ENCODE assay signal across 17 mouse cellular contexts in the genomic region with DNA sequence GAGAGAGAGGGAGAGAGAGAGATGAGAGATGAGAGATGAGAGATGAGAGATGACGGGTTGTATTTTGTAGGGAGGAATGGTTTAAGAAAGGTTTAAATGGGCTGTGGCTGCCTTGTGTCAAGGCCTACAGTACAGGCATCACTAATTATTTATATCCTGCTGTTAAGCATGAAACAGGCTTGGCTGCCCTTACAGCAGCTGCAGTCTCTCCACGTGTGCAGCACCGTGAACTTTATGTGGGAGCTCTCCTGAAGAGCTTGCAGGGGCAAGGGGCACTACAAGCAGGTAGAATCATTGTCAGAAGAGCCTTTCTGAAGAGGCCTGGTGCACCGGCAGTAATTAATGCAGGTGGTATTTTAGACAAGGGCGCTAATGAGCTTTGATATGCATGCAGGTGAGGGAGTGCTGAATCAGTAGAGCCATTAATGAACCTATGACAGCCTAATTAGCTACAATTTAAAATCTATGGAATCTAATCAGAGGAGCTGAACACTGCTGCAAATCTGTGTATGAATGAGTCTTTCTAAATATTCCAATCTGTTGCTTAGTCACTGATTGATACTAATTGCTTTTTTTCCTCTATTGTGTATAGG.
A peak's percentile ranks its signal among the peaks of the same experiment; 100 is the strongest.
DNase-seq lines count a peak whose midpoint lies in the region; ATAC-seq lines count a peak whose summit lies in the region.
"Had no signal": no experiment of that assay in that cellular context is flagged by ENCODE, and none has a peak within 500 bp of the region (broad histone marks: within the 10 kb centered on the region; RNA-seq: fewer than 3 reads in every experiment).

No protein-coding gene starts in this region.

- H3K9ac ChIP-seq in kidney, embryonic 14.5 days (ENCODE audit: low read depth, low read length): no peak overlapping the region
- no peak overlapping the region for H3K9ac ChIP-seq in forebrain, embryonic 13.5 days
- no peak overlapping the region for H3K9ac ChIP-seq in hindbrain, embryonic 16.5 days (ENCODE audit: low read depth, low read length)
- no peak overlapping the region for H3K9ac ChIP-seq in neural tube, embryonic 13.5 days
- H3K9ac ChIP-seq: heart, embryonic 12.5 days; limb, embryonic 13.5 days; liver, embryonic 15.5 days had no signal

- H3K4me2 ChIP-seq in kidney, embryonic 14.5 days (replicated peaks; ENCODE audit: low read depth, low read length): no peak overlapping the region
- H3K4me2 ChIP-seq in forebrain, embryonic 13.5 days: no peak overlapping the region
- no peak overlapping the region for H3K4me2 ChIP-seq in hindbrain, embryonic 16.5 days (ENCODE audit: low read length)
- no peak overlapping the region for H3K4me2 ChIP-seq in neural tube, embryonic 13.5 days
- H3K4me2 ChIP-seq: heart, embryonic 12.5 days; limb, embryonic 13.5 days; liver, embryonic 15.5 days had no signal

- no peak for DNase-seq in kidney, postnatal 4 days
- no peak for DNase-seq in gastrocnemius, postnatal 36 days
- no peak for DNase-seq in right cerebral cortex, postnatal 36 days (ENCODE audit: low spot score in 2 of 2)
- DNase-seq: cerebellum, adult 18-20 months; heart, postnatal 4 days; kidney, adult 11 months; lung, postnatal 14 days; thymus, postnatal 4 days had no signal

- H3K27me3 ChIP-seq in kidney, embryonic 14.5 days (ENCODE audit: control insufficient read depth, insufficient read depth, low read length): no peaks in the 10 kb centered on the region
- H3K27me3 ChIP-seq in forebrain, embryonic 13.5 days: no peaks in the 10 kb centered on the region
- H3K27me3 ChIP-seq in hindbrain, embryonic 16.5 days (replicated peaks; ENCODE audit: control insufficient read depth, insufficient read depth, low read length): no peaks in the 10 kb centered on the region
- H3K27me3 ChIP-seq in neural tube, embryonic 13.5 days: no peaks in the 10 kb centered on the region
- H3K27me3 ChIP-seq: heart, embryonic 12.5 days; limb, embryonic 13.5 days; liver, embryonic 15.5 days had no signal

- intact Hi-C loops in gastrocnemius, postnatal 36 days (cut with DNase I): no loop called here

- 21% methylated on average over 5 of the region's 5 CpGs for WGBS in kidney, embryonic 14.5 days
- WGBS in forebrain, embryonic 13.5 days: 12% methylated on average over 5 of the region's 5 CpGs
- 24% methylated on average over 5 of the region's 5 CpGs for WGBS in hindbrain, embryonic 16.5 days
- 41% methylated on average over 5 of the region's 5 CpGs for WGBS in neural tube, embryonic 13.5 days

- ATAC-seq in kidney, embryonic 14.5 days (ENCODE audit: low FRiP score, low TSS enrichment): peak; percentile 81; the same call in 1 of the 2 replicates
- peak; percentile 91 for ATAC-seq in forebrain, embryonic 13.5 days
- ATAC-seq in hindbrain, embryonic 16.5 days: peak; percentile 78
- ATAC-seq in neural tube, embryonic 13.5 days (ENCODE audit: low read depth): peak; percentile 59
- ATAC-seq in erythroid progenitor cell, adult 5-6 weeks (replicated peaks; ENCODE audit: low FRiP score, poor library complexity, severe bottlenecking): no peak

- H3K36me3 ChIP-seq in kidney, embryonic 14.5 days (ENCODE audit: control insufficient read depth, insufficient read depth, low read length): no peaks in the 10 kb centered on the region
- no peaks in the 10 kb centered on the region for H3K36me3 ChIP-seq in forebrain, embryonic 13.5 days (ENCODE audit: poor library complexity, severe bottlenecking)
- no peaks in the 10 kb centered on the region for H3K36me3 ChIP-seq in hindbrain, embryonic 16.5 days (ENCODE audit: control insufficient read depth, insufficient read depth, low read length)
- H3K36me3 ChIP-seq in neural tube, embryonic 13.5 days: no peaks in the 10 kb centered on the region
- H3K36me3 ChIP-seq: heart, embryonic 12.5 days; limb, embryonic 13.5 days; liver, embryonic 15.5 days had no signal

- no peaks in the 10 kb centered on the region for H3K9me3 ChIP-seq in kidney, embryonic 14.5 days (ENCODE audit: control insufficient read depth, low read length)
- H3K9me3 ChIP-seq in forebrain, embryonic 13.5 days (replicated peaks): no peaks in the 10 kb centered on the region
- 0 out of 2 replicates have a peak, but pooled peaks cover 2% of the 10 kb centered on the region for H3K9me3 ChIP-seq in hindbrain, embryonic 16.5 days (ENCODE audit: control insufficient read depth, low read length)
- no peaks in the 10 kb centered on the region for H3K9me3 ChIP-seq in neural tube, embryonic 13.5 days
- H3K9me3 ChIP-seq: heart, embryonic 12.5 days; limb, embryonic 13.5 days; liver, embryonic 15.5 days had no signal

- no peaks in the 10 kb centered on the region for H3K4me1 ChIP-seq in kidney, embryonic 14.5 days (ENCODE audit: control insufficient read depth, insufficient read depth, low read length)
- H3K4me1 ChIP-seq in forebrain, embryonic 13.5 days: peaks cover 5% of the 10 kb centered on the region
- no peaks in the 10 kb centered on the region for H3K4me1 ChIP-seq in hindbrain, embryonic 16.5 days (ENCODE audit: control insufficient read depth, insufficient read depth, low read depth, low read length)
- H3K4me1 ChIP-seq in neural tube, embryonic 13.5 days (replicated peaks): peaks cover 4% of the 10 kb centered on the region; the same call in 1 of the 2 replicates
- H3K4me1 ChIP-seq: heart, embryonic 12.5 days; limb, embryonic 13.5 days; liver, embryonic 15.5 days had no signal

- H3K27ac ChIP-seq in kidney, embryonic 14.5 days (ENCODE audit: low read depth, low read length): no peak overlapping the region
- H3K27ac ChIP-seq in forebrain, embryonic 13.5 days: peak overlapping the region; percentile 51
- no peak overlapping the region for H3K27ac ChIP-seq in hindbrain, embryonic 16.5 days (ENCODE audit: low read depth, low read length)
- H3K27ac ChIP-seq in neural tube, embryonic 13.5 days (replicated peaks): 0 out of 2 replicates have a peak overlapping the region, but pooled peaks have one; percentile 33
- H3K27ac ChIP-seq: layer of hippocampus, adult 2 months; limb, embryonic 13.5 days; liver, embryonic 15.5 days had no signal

- H3K4me3 ChIP-seq in kidney, embryonic 14.5 days (ENCODE audit: low read length): no peak overlapping the region
- H3K4me3 ChIP-seq in forebrain, embryonic 13.5 days: no peak overlapping the region
- H3K4me3 ChIP-seq in hindbrain, embryonic 16.5 days (ENCODE audit: low read length): no peak overlapping the region
- H3K4me3 ChIP-seq in neural tube, embryonic 13.5 days: no peak overlapping the region
- H3K4me3 ChIP-seq: heart, embryonic 12.5 days; layer of hippocampus, adult 2 months; limb, embryonic 13.5 days; liver, embryonic 15.5 days had no signal

Comparison
In these comparisons a context has a peak if more than half of its experiments do, and no peak if none do; other contexts are left out.
1. H3K27ac ChIP-seq: peak in forebrain, embryonic 13.5 days (single experiment) and neural tube, embryonic 13.5 days (single experiment); none in kidney, embryonic 14.5 days (single experiment) and hindbrain, embryonic 16.5 days (single experiment).